Mouse (Mus musculus) CH12.LX (cell line): ENCODE measurements around the gene Adamts15. TPM values are rescaled to one million over a fixed set of nuclear protein-coding genes. Genes with fewer than 3 reads are reported as not detected.

Experiments
- DNase-seq: peaks from one replicate; pipeline ENCODE4 v3.0.0-alpha.2; 2013; ENCODE audit errors: extremely low read depth
- H3K27ac ChIP-seq: 2 replicates; pipeline ENCODE4 v1.5.1; 2012; ENCODE audit warnings: low read depth, mild to moderate bottlenecking, control low read depth, moderate library complexity; ENCODE audit not compliant: insufficient read depth
- H3K27me3 ChIP-seq: replicated peaks from 2 replicates; pipeline ENCODE3; 2012; ENCODE audit warnings: inconsistent platforms
- H3K36me3 ChIP-seq, 2 experiments: replicated peaks in 1 of 2; 2 replicates each; pipeline versions ENCODE3 to v1.6.1; 2012; ENCODE audit warnings: inconsistent platforms in 1 of 2, low read length in 1 of 2, mild to moderate bottlenecking in 1 of 2, mixed read lengths in 1 of 2, moderate library complexity in 1 of 2; ENCODE audit not compliant: control insufficient read depth in 1 of 2, insufficient read depth in 1 of 2
- H3K4me1 ChIP-seq, 2 experiments: 2 replicates each; pipeline ENCODE4 v1.6.1; 2012; ENCODE audit warnings: inconsistent platforms in 1 of 2, moderate library complexity in 1 of 2; ENCODE audit not compliant: insufficient read depth in 2 of 2, control insufficient read depth in 1 of 2
- H3K4me2 ChIP-seq: 2 replicates; pipeline ENCODE4 v1.6.1; 2012; ENCODE audit warnings: low read depth, mild to moderate bottlenecking, control low read depth; ENCODE audit not compliant: poor library complexity, insufficient read depth, severe bottlenecking
- H3K4me3 ChIP-seq, 3 experiments: fragments of 150-350 bp in 1 of 3; sonication (generic) in 1 of 3; replicated peaks in 1 of 3; 2 replicates each; pipeline versions ENCODE3 to v1.5.1; 2011 to 2012; ENCODE audit warnings: low read depth in 2 of 3, low read length in 2 of 3, mild to moderate bottlenecking in 2 of 3, moderate library complexity in 2 of 3, control low read depth in 1 of 3, improper control_type of control experiment in 1 of 3, inconsistent platforms in 1 of 3, mixed read lengths in 1 of 3; ENCODE audit not compliant: poor library complexity in 1 of 3
- H3K79me2 ChIP-seq: replicated peaks from 2 replicates; pipeline ENCODE4 v1.6.1; 2012; ENCODE audit warnings: mild to moderate bottlenecking, moderate library complexity; ENCODE audit not compliant: control insufficient read depth, poor library complexity, insufficient read depth, severe bottlenecking; ENCODE audit errors: extremely low read depth
- H3K9ac ChIP-seq: 2 replicates; pipeline ENCODE4 v1.6.1; 2012; ENCODE audit warnings: low read depth, mild to moderate bottlenecking, control low read depth, moderate library complexity; ENCODE audit not compliant: insufficient read depth
- H3K9me3 ChIP-seq: replicated peaks from 2 replicates; pipeline ENCODE3; 2012; ENCODE audit warnings: low read length, inconsistent platforms, mixed read lengths
- CHD2 ChIP-seq: IDR thresholded peaks from 2 replicates; pipeline ENCODE4 v1.6.1; 2011; ENCODE audit warnings: low read length, improper control_type of control experiment
- GABPA ChIP-seq: IDR thresholded peaks from 2 replicates; pipeline ENCODE4 v1.6.1; 2012; ENCODE audit warnings: low read depth, low read length, improper control_type of control experiment, inconsistent platforms; ENCODE audit not compliant: insufficient replicate concordance
- HCFC1 ChIP-seq: IDR thresholded peaks from 2 replicates; pipeline ENCODE4 v1.6.1; 2012; ENCODE audit warnings: low read depth, mild to moderate bottlenecking, inconsistent platforms, low read length, improper control_type of control experiment
- JUND ChIP-seq: conservative IDR thresholded peaks from 2 replicates; pipeline ENCODE4 v1.6.1; 2011; ENCODE audit warnings: low read depth, low read length, improper control_type of control experiment
- KAT2A ChIP-seq: IDR thresholded peaks from 2 replicates; pipeline ENCODE4 v1.6.1; 2012; ENCODE audit warnings: low read length, improper control_type of control experiment, inconsistent platforms; ENCODE audit not compliant: insufficient replicate concordance
- MEF2A ChIP-seq: IDR thresholded peaks from 2 replicates; pipeline ENCODE4 v1.6.1; 2014; ENCODE audit warnings: low read depth, mild to moderate bottlenecking, inconsistent platforms, low read length, improper control_type of control experiment, borderline replicate concordance
- MYC ChIP-seq: IDR thresholded peaks from 2 replicates; pipeline ENCODE4 v1.6.1; 2011; ENCODE audit warnings: low read depth, mild to moderate bottlenecking, improper control_type of control experiment, low read length
- POLR2A ChIP-seq: IDR thresholded peaks from 2 replicates; pipeline ENCODE4 v1.6.1; 2011; ENCODE audit warnings: low read depth, mild to moderate bottlenecking, improper control_type of control experiment, low read length
- POLR2AphosphoS2 ChIP-seq: IDR thresholded peaks from 2 replicates; pipeline ENCODE4 v1.6.1; 2011; ENCODE audit warnings: low read depth, low read length, improper control_type of control experiment
- RAD21 ChIP-seq: IDR thresholded peaks from 2 replicates; pipeline ENCODE4 v1.6.1; 2011; ENCODE audit warnings: low read depth, mild to moderate bottlenecking, low read length, improper control_type of control experiment, moderate library complexity
- RCOR1 ChIP-seq: conservative IDR thresholded peaks from 2 replicates; pipeline ENCODE4 v1.6.1; 2012; ENCODE audit warnings: low read depth, mild to moderate bottlenecking, inconsistent platforms, low read length, improper control_type of control experiment
- SIN3A ChIP-seq: IDR thresholded peaks from 2 replicates; pipeline ENCODE4 v1.6.1; 2012; ENCODE audit warnings: low read length, improper control_type of control experiment, inconsistent platforms
- UBTF ChIP-seq: IDR thresholded peaks from 2 replicates; pipeline ENCODE4 v1.6.1; 2012; ENCODE audit warnings: low read depth, mild to moderate bottlenecking, inconsistent platforms, low read length, improper control_type of control experiment, moderate library complexity
- ZC3H11A ChIP-seq: IDR thresholded peaks from 2 replicates; pipeline ENCODE4 v1.6.1; 2012; ENCODE audit warnings: low read depth, mild to moderate bottlenecking, inconsistent platforms, low read length, improper control_type of control experiment
- ZKSCAN1 ChIP-seq: IDR thresholded peaks from 2 replicates; pipeline ENCODE4 v1.6.1; 2012; ENCODE audit warnings: low read depth, inconsistent platforms, low read length, improper control_type of control experiment, borderline replicate concordance
- ZMIZ1 ChIP-seq: IDR thresholded peaks from 2 replicates; pipeline ENCODE4 v1.6.1; 2012; ENCODE audit warnings: low read depth, mild to moderate bottlenecking, inconsistent platforms, low read length, improper control_type of control experiment
- dilution Hi-C: fragments of 300-500 bp; cut with MboI; formaldehyde crosslinking; loops from 2 replicates; pipeline ENCODE4 v1.14.3; 2020; ENCODE audit warnings: low sequenced_read_pairs; ENCODE audit not compliant: extremely low pct_unique_long_range_greater_than_20kb, extremely low pct_ligation_motif_present
- in situ Hi-C: fragments of 300-500 bp; cut with MboI; formaldehyde crosslinking; loops from 3 replicates; pipeline ENCODE4 v1.14.3; 2019; ENCODE audit warnings: low sequenced_read_pairs, low pct_ligation_motif_present, low pct_unique_long_range_greater_than_20kb, mixed read lengths
- polyA plus RNA-seq: library from polyadenylated mRNA; unstranded; fragments of >175 nt; gene quantifications from 2 replicates; pipeline ENCODE4 v1.2.1, GENCODE M21; 2012; ENCODE audit warnings: low read depth; ENCODE audit not compliant: insufficient read length
- total RNA-seq, 2 experiments: library from RNA; depleted of rRNA; stranded (reverse); fragments of 300-350 nt in 1 of 2; fragments of >200 nt in 1 of 2; gene quantifications; 2 replicates each; pipeline ENCODE4 v1.2.3; 2012 to 2014

Adamts15 gene
- total and polyA plus RNA-seq, 3 experiments = not detected

- H3K4me3 ChIP-seq = no peak overlapping the region
- TF ChIP-seq POLR2A (no peak), RCOR1 (no peak), MYC (no peak), UBTF (no peak), CHD2 (no peak), ZC3H11A (no peak)
- no peak overlapping the region for H3K4me2 ChIP-seq
- peaks cover 0 to 11% of the 10 kb centered on the region in 2 experiments; a peak in 2 of 4 replicates for H3K4me1 ChIP-seq
- H3K36me3 ChIP-seq = no peaks in the 10 kb centered on the region
- in situ Hi-C loops = loop anchor here (10.0 kb wide), 1 partner anchor 434 kb away; no protein-coding TSS in a partner anchor
- H3K27me3 ChIP-seq = no peaks in the 10 kb centered on the region
- no peak overlapping the region for H3K9ac ChIP-seq
- no peaks in the 10 kb centered on the region for H3K79me2 ChIP-seq
- DNase-seq = no peak
- dilution Hi-C loops = no loop called here
- H3K9me3 ChIP-seq = peaks cover 3% of the 10 kb centered on the region
- H3K27ac ChIP-seq = no peak overlapping the region
Observed at GRCm38 (mm10) chr9:30918466-30919356, 3.5 kb downstream of the Adamts15 start.

GRCm38 (mm10) chr9:30916266-30916968 is 5.8 kb downstream of the Adamts15 start:
- no peak for DNase-seq
- no peak for TF ChIP-seq RAD21
- TF ChIP-seq HCFC1 = no peak
- no peak for TF ChIP-seq MEF2A
- no peak for TF ChIP-seq KAT2A
- TF ChIP-seq SIN3A = no peak
- no peak for TF ChIP-seq JUND
- TF ChIP-seq ZMIZ1 = no peak
- TF ChIP-seq RCOR1 = no peak
- TF ChIP-seq GABPA = no peak
- TF ChIP-seq MYC = no peak
- TF ChIP-seq ZKSCAN1 = no peak
- TF ChIP-seq POLR2AphosphoS2 = no peak
- Histone ChIP-seq H3K79me2 (no peaks in the 10 kb centered on the region), H3K27me3 (no peaks in the 10 kb centered on the region), H3K9me3 (no peaks in the 10 kb centered on the region), H3K4me3 (no peak overlapping the region), H3K4me2 (no peak overlapping the region), H3K27ac (no peak overlapping the region), H3K9ac (no peak overlapping the region), H3K36me3 (no peaks in the 10 kb centered on the region), H3K4me1 (peaks cover 0 to 11% of the 10 kb centered on the region in 2 experiments; a peak in 2 of 4 replicates)
- in situ Hi-C loops (loop anchor here (10.0 kb wide), 1 partner anchor 432 kb away; no protein-coding TSS in a partner anchor), dilution Hi-C loops (no loop called here)
